ENCODE assay signal across 22 mouse cellular contexts in the genomic region with DNA sequence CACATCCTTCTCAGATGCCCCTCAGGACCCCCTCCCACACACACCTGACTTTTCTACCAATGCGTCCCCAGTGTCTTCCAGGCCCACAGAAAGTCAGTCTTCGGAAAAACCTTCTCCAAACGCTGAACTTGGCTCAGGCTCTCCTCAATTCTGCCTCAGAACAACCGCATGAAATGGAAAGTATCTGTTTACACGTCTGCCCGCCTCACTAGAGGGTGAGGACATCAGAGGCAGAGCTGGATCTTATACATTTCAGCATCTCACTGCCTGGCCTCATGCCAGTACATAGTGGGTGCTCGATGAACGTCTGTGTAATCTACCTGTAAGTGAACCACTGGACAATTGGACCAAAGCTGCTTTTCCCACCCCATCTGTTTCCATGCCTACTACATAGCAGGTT.
DNase-seq lines count a peak whose midpoint lies in the region; ATAC-seq lines count a peak whose summit lies in the region.
"Had no signal": no experiment of that assay in that cellular context is flagged by ENCODE, and none has a peak within 500 bp of the region (broad histone marks: within the 10 kb centered on the region; RNA-seq: fewer than 3 reads in every experiment).

No protein-coding gene starts in this region.

- H3K27me3 ChIP-seq in embryonic facial prominence, embryonic 14.5 days (replicated peaks; ENCODE audit: control insufficient read depth, insufficient read depth, low read length) = no peaks in the 10 kb centered on the region
- H3K27me3 ChIP-seq in embryonic facial prominence, embryonic 10.5 days (replicated peaks; ENCODE audit: low read depth, poor library complexity, severe bottlenecking) = no peaks in the 10 kb centered on the region
- H3K27me3 ChIP-seq: embryonic facial prominence, embryonic 15.5 days; forebrain, embryonic 15.5 days; heart, embryonic 12.5 days had no signal

- no peaks in the 10 kb centered on the region for H3K9me3 ChIP-seq in embryonic facial prominence, embryonic 14.5 days (ENCODE audit: control insufficient read depth, low read length)
- no peaks in the 10 kb centered on the region for H3K9me3 ChIP-seq in embryonic facial prominence, embryonic 10.5 days
- H3K9me3 ChIP-seq: embryonic facial prominence, embryonic 15.5 days; forebrain, embryonic 10.5 days; forebrain, embryonic 15.5 days; heart, embryonic 12.5 days; hindbrain, embryonic 10.5 days had no signal

- WGBS in embryonic facial prominence, embryonic 14.5 days = 54% methylated on average over 8 of the region's 8 CpGs
- 79% methylated on average over 8 of the region's 8 CpGs for whole genome bisulfite sequencing in embryonic facial prominence, embryonic 10.5 days

- no peak overlapping the region for H3K27ac ChIP-seq in embryonic facial prominence, embryonic 14.5 days (replicated peaks; ENCODE audit: low read depth, low read length)
- H3K27ac ChIP-seq in embryonic facial prominence, embryonic 10.5 days (replicated peaks) = no peak overlapping the region
- H3K27ac ChIP-seq: embryonic facial prominence, embryonic 15.5 days; forebrain, embryonic 10.5 days; forebrain, embryonic 15.5 days; heart, adult 2 months; hindbrain, embryonic 10.5 days; hindbrain, embryonic 14.5 days had no signal

- peak; percentile 34 for DNase-seq in embryonic facial prominence, embryonic 14.5 days (ENCODE audit: low spot score)
- no peak for DNase-seq in embryonic facial prominence, embryonic 10.5 days (ENCODE audit: low spot score)
- DNase-seq in frontal cortex, postnatal 10 days (ENCODE audit: low spot score in 2 of 2) = no peak
- no peak for DNase-seq in layer of hippocampus, adult 9-11 months
- no peak for DNase-seq in urinary bladder, postnatal 4 days (ENCODE audit: low spot score in 2 of 2)
- DNase-seq: adrenal gland, postnatal 10 days; cerebellum, adult 11-12 months; cerebellum, adult 9-10 months; cerebellum, postnatal 25 days; gastrocnemius, postnatal 10 days; heart, adult 2 months; kidney, adult 9 months had no signal

- no peak; the same call in 1 of the 2 replicates for ATAC-seq in embryonic facial prominence, embryonic 14.5 days (ENCODE audit: low read depth)
- ATAC-seq in CD4-positive, CD25-positive, alpha-beta regulatory T cell, adult 4 months = peak; percentile 65
- peak; percentile 51 for ATAC-seq in activated CD4-positive, CD25-positive, alpha-beta regulatory T cell, adult 4 months
- ATAC-seq: forebrain, embryonic 15.5 days; intestine, postnatal 0 days had no signal

- H3K4me1 ChIP-seq in embryonic facial prominence, embryonic 14.5 days (ENCODE audit: control insufficient read depth, insufficient read depth, low read length) = no peaks in the 10 kb centered on the region
- 0 out of 2 replicates have a peak, but pooled peaks cover 3% of the 10 kb centered on the region for H3K4me1 ChIP-seq in embryonic facial prominence, embryonic 10.5 days
- H3K4me1 ChIP-seq: forebrain, embryonic 10.5 days; forebrain, embryonic 15.5 days; heart, embryonic 12.5 days; hindbrain, embryonic 10.5 days had no signal

- H3K4me2 ChIP-seq in embryonic facial prominence, embryonic 14.5 days (ENCODE audit: low read depth, low read length) = no peak overlapping the region
- H3K4me2 ChIP-seq: embryonic facial prominence, embryonic 15.5 days; forebrain, embryonic 15.5 days; heart, embryonic 12.5 days; hindbrain, embryonic 14.5 days had no signal

- H3K36me3 ChIP-seq in embryonic facial prominence, embryonic 14.5 days (ENCODE audit: control insufficient read depth, insufficient read depth, low read length) = no peaks in the 10 kb centered on the region
- no peaks in the 10 kb centered on the region for H3K36me3 ChIP-seq in embryonic facial prominence, embryonic 10.5 days (replicated peaks)
- H3K36me3 ChIP-seq: embryonic facial prominence, embryonic 15.5 days; forebrain, embryonic 10.5 days; forebrain, embryonic 15.5 days; heart, embryonic 12.5 days; hindbrain, embryonic 10.5 days had no signal

- no peak overlapping the region for H3K9ac ChIP-seq in embryonic facial prominence, embryonic 14.5 days (ENCODE audit: low read depth, low read length)
- H3K9ac ChIP-seq: embryonic facial prominence, embryonic 15.5 days; forebrain, embryonic 15.5 days; heart, embryonic 12.5 days; hindbrain, embryonic 14.5 days had no signal

- no peak overlapping the region for H3K4me3 ChIP-seq in embryonic facial prominence, embryonic 14.5 days (ENCODE audit: low read depth, low read length)
- no peak overlapping the region for H3K4me3 ChIP-seq in embryonic facial prominence, embryonic 10.5 days
- H3K4me3 ChIP-seq: embryonic facial prominence, embryonic 15.5 days; erythroblast, embryonic 14.5 days; forebrain, embryonic 10.5 days; forebrain, embryonic 15.5 days; heart, adult 2 months; heart, embryonic 12.5 days; hindbrain, embryonic 10.5 days had no signal
